Mouse (Mus musculus) left cerebral cortex, postnatal 4 days (tissue): Measurements from ENCODE around the gene Mcam. TPM values are rescaled to one million over a fixed set of nuclear protein-coding genes. Genes with fewer than 3 reads are reported as not detected.

Source experiments
- DNase-seq: peaks from one replicate; pipeline ENCODE4 v3.0.0-alpha.2; 2022
- intact Hi-C: fragments of 180-260 bp; cut with DNase I; formaldehyde crosslinking; loops from one replicate; pipeline ENCODE4 v1.15.1; 2025
- total RNA-seq, 2 experiments: library from RNA; stranded (reverse); gene quantifications; 2 replicates each; pipeline ENCODE4 v1.2.3; 2021

Mcam gene
- total RNA-seq, 2 experiments from 2014 or later: 13.7 to 16.9 TPM

- DNase-seq: no peak
These were observed 2.1 kb upstream of the Mcam start for GRCm38 (mm10) chr9:44132200-44132599.

GRCm38 (mm10) chr9:44133287-44133686 lies 982 bp upstream of the Mcam start:
- intact Hi-C loops: no loop called here

More at GRCm38 (mm10) chr9:44132200-44132599, 2.1 kb upstream of the Mcam start:
- intact Hi-C loops: no loop called here

GRCm38 (mm10) chr9:44134851-44135730 lies 822 bp downstream of the Mcam start:
- DNase-seq: peak; percentile 76
- intact Hi-C loops: no loop called here

More at GRCm38 (mm10) chr9:44133287-44133686, 982 bp upstream of the Mcam start:
- DNase-seq: no peak

GRCm38 (mm10) chr9:44135731-44136411 lies 1.6 kb downstream of the Mcam start:
- no peak for DNase-seq
- intact Hi-C loops: no loop called here

- DNase-seq: no peak
- intact Hi-C loops: no loop called here
These were observed 3.6 kb downstream of the Mcam start for GRCm38 (mm10) chr9:44137846-44138245.

- intact Hi-C loops: no loop called here
- DNase-seq: no peak
These were observed 7.7 kb downstream of the Mcam start for GRCm38 (mm10) chr9:44141951-44142350.

- intact Hi-C loops: no loop called here
- no peak for DNase-seq
These were observed 9.2 kb downstream of the Mcam start for GRCm38 (mm10) chr9:44143421-44143820.

- intact Hi-C loops: no loop called here
- no peak for DNase-seq
These were observed 9.9 kb downstream of the Mcam start for GRCm38 (mm10) chr9:44144023-44144717.

- intact Hi-C loops: no loop called here
- DNase-seq: peak; percentile 21
These were observed 10.4 kb downstream of the Mcam start for GRCm38 (mm10) chr9:44144718-44145060.

- no peak for DNase-seq
- intact Hi-C loops: no loop called here
These were observed 13.0 kb downstream of the Mcam start for GRCm38 (mm10) chr9:44147290-44147689.

- no peak for DNase-seq
- intact Hi-C loops: no loop called here
These were observed 25.6 kb downstream of the Mcam start for GRCm38 (mm10) chr9:44159886-44160285.

- no peak for DNase-seq
- intact Hi-C loops: no loop called here
These were observed 34.7 kb downstream of the Mcam start for GRCm38 (mm10) chr9:44168931-44169330.

GRCm38 (mm10) chr9:44170691-44171151 lies 36.5 kb downstream of the Mcam start:
- intact Hi-C loops: no loop called here
- DNase-seq: no peak

- no peak for DNase-seq
- intact Hi-C loops: no loop called here
These were observed 41.3 kb downstream of the Mcam start for GRCm38 (mm10) chr9:44175556-44175955.

GRCm38 (mm10) chr9:44175957-44176356 lies 41.7 kb downstream of the Mcam start:
- intact Hi-C loops: no loop called here
- DNase-seq: no peak

GRCm38 (mm10) chr9:44177405-44177804 lies 43.1 kb downstream of the Mcam start:
- DNase-seq: no peak
- intact Hi-C loops: no loop called here

GRCm38 (mm10) chr9:44178389-44178788 lies 44.1 kb downstream of the Mcam start:
- peak; percentile 10 for DNase-seq
- intact Hi-C loops: no loop called here

GRCm38 (mm10) chr9:44178811-44179210 lies 44.5 kb downstream of the Mcam start:
- intact Hi-C loops: no loop called here
- no peak for DNase-seq

- intact Hi-C loops: no loop called here
- DNase-seq: no peak
These were observed 47.3 kb downstream of the Mcam start for GRCm38 (mm10) chr9:44181537-44181936.

- DNase-seq: peak; percentile 11
- intact Hi-C loops: no loop called here
These were observed 48.0 kb downstream of the Mcam start for GRCm38 (mm10) chr9:44182260-44182659.

- intact Hi-C loops: no loop called here
- DNase-seq: no peak
These were observed 54.0 kb downstream of the Mcam start for GRCm38 (mm10) chr9:44188223-44188622.
